Mouse (Mus musculus) stomach, embryonic 16.5 days (tissue): ENCODE measurements around the gene Gm28308. TPM values are rescaled to one million over a fixed set of nuclear protein-coding genes. Genes with fewer than 3 reads are reported as not detected.

Experiments
- ATAC-seq: fragments of 200-750 bp; cut with Nextera tagmentation; 2 replicates; pipeline ENCODE4 v1.8.0; 2017; ENCODE audit warnings: moderate number of reproducible peaks, moderate TSS enrichment; ENCODE audit not compliant: insufficient read depth, low FRiP score
- H3K27ac ChIP-seq: fragments of 300-500 bp; sonication (generic); 2 replicates; pipeline ENCODE4 v1.5.1; 2014; ENCODE audit warnings: low read length
- H3K27me3 ChIP-seq: fragments of 300-500 bp; sonication (generic); 2 replicates; pipeline ENCODE4 v1.6.1; 2014; ENCODE audit warnings: low read length, control low read depth, mixed read lengths; ENCODE audit not compliant: control insufficient read depth, insufficient read depth
- H3K36me3 ChIP-seq: fragments of 300-500 bp; sonication (generic); 2 replicates; pipeline ENCODE4 v1.6.1; 2014; ENCODE audit warnings: low read length; ENCODE audit not compliant: control insufficient read depth, insufficient read depth
- H3K4me1 ChIP-seq: fragments of 300-500 bp; sonication (generic); 2 replicates; pipeline ENCODE4 v1.6.1; 2014; ENCODE audit warnings: low read length, control low read depth, mixed read lengths; ENCODE audit not compliant: control insufficient read depth, insufficient read depth
- H3K4me2 ChIP-seq: fragments of 300-500 bp; sonication (generic); 2 replicates; pipeline ENCODE4 v1.6.1; 2014; ENCODE audit warnings: low read depth, low read length, mixed read lengths
- H3K4me3 ChIP-seq: fragments of 300-500 bp; sonication (generic); replicated peaks from 2 replicates; pipeline ENCODE4 v1.5.1; 2014; ENCODE audit warnings: mild to moderate bottlenecking, low read length
- H3K9ac ChIP-seq: fragments of 300-500 bp; sonication (generic); 2 replicates; pipeline ENCODE4 v1.6.1; 2014; ENCODE audit warnings: low read length
- H3K9me3 ChIP-seq: fragments of 300-500 bp; sonication (generic); replicated peaks from 2 replicates; pipeline ENCODE4 v1.6.1; 2016; ENCODE audit warnings: low read length, control low read depth; ENCODE audit not compliant: control insufficient read depth
- WGBS: fragments of 180-500 bp; shearing (Covaris S2); extraction: QIAGEN DNeasy Blood & Tissue Kit; methylation state at CpG from one replicate; pipeline ENCODE4 v1.1.7; 2014; 5-methylcytosine and 5-hydroxymethylcytosine counted together
- polyA plus RNA-seq: library from polyadenylated mRNA; unstranded; fragments of >200 nt; fragmentation: Nextera tagmentation; extraction: Ambion mirVana; gene quantifications from 2 replicates; pipeline ENCODE4 v1.2.1, GENCODE M21; 2015

Gm28308 gene
- not detected in 2 replicates for polyA plus RNA-seq

- Histone ChIP-seq H3K4me2 (peak within 1 kb of the TSS; percentile 84), H3K4me3 (peak within 1 kb of the TSS; percentile 54), H3K9me3 (no peaks in the 10 kb centered on the region), H3K4me1 (peaks cover 4% of the 10 kb centered on the region; the same call in 1 of the 2 replicates), H3K27me3 (peaks cover 79% of the 10 kb centered on the region), H3K36me3 (no peaks in the 10 kb centered on the region), H3K27ac (peak within 1 kb of the TSS; percentile 87), H3K9ac (peak within 1 kb of the TSS; percentile 73)
- WGBS: 10% methylated on average over 38 of the region's 38 CpGs
- 0 out of 2 replicates have a peak, but pooled peaks have one; percentile 34 for ATAC-seq
These were observed at the start of gene Gm28308, which contains the start of gene Hoxa3 for GRCm38 (mm10) chr6:52213119-52213986. Gm28308 (minus strand) TSS chr6:52213339. Hoxa3 (minus strand) TSS chr6:52213336.

- H3K27ac ChIP-seq: no peak overlapping the region
- H3K4me1 ChIP-seq: peaks cover 5% of the 10 kb centered on the region; the same call in 1 of the 2 replicates
- no peak for ATAC-seq
- H3K9me3 ChIP-seq: no peaks in the 10 kb centered on the region
- peaks cover 87% of the 10 kb centered on the region for H3K27me3 ChIP-seq
- no peak overlapping the region for H3K4me2 ChIP-seq
- WGBS: 2% methylated on average over 24 of the region's 24 CpGs
- H3K36me3 ChIP-seq: no peaks in the 10 kb centered on the region
- no peak overlapping the region for H3K9ac ChIP-seq
- no peak overlapping the region for H3K4me3 ChIP-seq
These were observed 49.6 kb upstream of the Gm28308 start for GRCm38 (mm10) chr6:52262463-52263320.

- no peak for ATAC-seq
- 6% methylated on average over 9 of the region's 9 CpGs for WGBS
- no peak overlapping the region for H3K4me3 ChIP-seq
- no peak overlapping the region for H3K27ac ChIP-seq
- H3K4me1 ChIP-seq: peaks cover 5% of the 10 kb centered on the region; the same call in 1 of the 2 replicates
- no peak overlapping the region for H3K9ac ChIP-seq
- no peak overlapping the region for H3K4me2 ChIP-seq
- H3K27me3 ChIP-seq: peaks cover 87% of the 10 kb centered on the region
- H3K36me3 ChIP-seq: no peaks in the 10 kb centered on the region
- no peaks in the 10 kb centered on the region for H3K9me3 ChIP-seq
These were observed 48.8 kb upstream of the Gm28308 start for GRCm38 (mm10) chr6:52261751-52262462.

DNA sequence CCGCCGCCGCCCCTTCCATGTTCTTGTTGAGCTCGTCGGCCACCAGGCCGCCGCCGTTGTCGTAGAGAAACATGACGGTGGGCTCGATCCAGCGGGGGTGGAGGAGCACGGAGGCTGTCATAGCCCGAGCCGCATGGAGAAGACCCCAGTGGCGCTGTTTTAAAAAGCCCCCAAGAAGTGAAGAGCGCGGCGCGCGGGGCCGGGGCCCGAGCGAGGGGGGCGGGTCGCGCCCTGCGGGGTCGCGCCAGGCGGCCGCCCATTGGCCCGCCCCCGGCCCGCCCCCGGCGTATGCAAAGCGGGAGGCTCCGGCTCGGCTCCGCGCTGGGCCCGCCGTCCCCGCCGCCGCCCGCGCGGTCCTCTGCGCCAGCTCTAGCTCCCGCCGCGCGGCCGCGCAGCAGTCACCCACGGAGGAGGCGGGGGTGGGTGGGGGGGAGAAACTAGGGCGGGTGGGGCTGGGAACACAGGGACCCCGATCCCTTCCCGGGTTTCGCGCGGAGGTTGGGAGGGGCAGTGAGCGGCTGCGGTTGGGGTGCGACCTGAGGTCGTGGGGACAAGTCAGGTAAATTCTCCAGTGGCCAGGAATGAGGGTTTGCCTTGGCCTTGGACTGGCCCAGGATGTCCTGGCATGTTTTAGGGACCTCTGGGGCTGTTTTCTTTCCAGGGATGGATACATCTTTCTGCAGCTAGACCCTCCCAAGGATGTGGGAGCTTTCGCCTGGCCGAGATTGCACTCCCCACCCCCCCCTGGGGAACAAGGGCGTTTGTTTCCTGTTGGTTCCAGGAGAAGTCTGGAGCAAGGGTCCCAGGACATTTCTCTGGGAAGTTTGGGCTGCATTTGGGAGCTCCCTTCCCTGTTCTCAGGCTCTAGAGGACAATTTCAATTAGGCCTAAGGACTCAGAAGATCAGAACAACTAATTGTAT lies 47.8 kb upstream of the Gm28308 start, which contains the start of gene Hoxa13:
Gene Hoxa13, minus strand, starts transcription at position 227 of the 922 bp plus-strand sequence.
- Histone ChIP-seq H3K9ac (peak within 1 kb of the TSS; percentile 14; the same call in 1 of the 2 replicates), H3K36me3 (no peaks in the 10 kb centered on the region), H3K27ac (no peak within 1 kb of the TSS), H3K4me1 (peaks cover 5% of the 10 kb centered on the region; the same call in 1 of the 2 replicates), H3K27me3 (peaks cover 84% of the 10 kb centered on the region), H3K4me2 (peak within 1 kb of the TSS; percentile 64), H3K4me3 (peak within 1 kb of the TSS; percentile 46), H3K9me3 (no peaks in the 10 kb centered on the region)
- peak; percentile 66; the same call in 1 of the 2 replicates for ATAC-seq
- under 1% methylated on average over 39 of the region's 72 CpGs for WGBS

DNA sequence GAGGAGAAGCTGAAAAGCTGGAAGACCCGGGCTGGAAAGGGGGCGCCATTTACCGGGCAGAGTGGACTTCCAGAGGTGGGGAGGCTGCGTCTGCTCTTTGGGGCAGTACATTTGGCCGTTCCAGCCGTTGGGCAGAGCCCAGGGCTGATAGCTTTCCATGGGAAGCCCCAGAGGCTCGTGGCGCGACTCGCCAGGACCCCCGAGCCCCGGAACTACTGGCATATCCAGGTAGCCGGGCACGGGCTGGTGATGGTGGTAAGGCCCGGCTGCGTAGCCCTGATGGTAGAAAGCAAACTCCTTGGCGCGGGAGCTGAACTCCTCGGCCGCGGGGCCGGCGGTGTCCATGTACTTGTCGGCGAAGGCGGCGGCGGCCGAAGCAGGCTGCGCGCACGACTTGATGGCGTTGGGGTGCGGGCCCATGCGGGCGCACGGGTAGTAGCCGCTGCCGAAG lies 46.7 kb upstream of the Gm28308 start:
- WGBS: under 1% methylated on average over 39 of the region's 39 CpGs
- ATAC-seq: no peak; the same call in 1 of the 2 replicates
- peaks cover 5% of the 10 kb centered on the region; the same call in 1 of the 2 replicates for H3K4me1 ChIP-seq
- no peak overlapping the region for H3K27ac ChIP-seq
- peaks cover 83% of the 10 kb centered on the region for H3K27me3 ChIP-seq
- no peaks in the 10 kb centered on the region for H3K36me3 ChIP-seq
- H3K4me3 ChIP-seq: peak overlapping the region; percentile 46
- H3K9me3 ChIP-seq: no peaks in the 10 kb centered on the region
- H3K9ac ChIP-seq: no peak overlapping the region
- H3K4me2 ChIP-seq: peak overlapping the region; percentile 64

GRCm38 (mm10) chr6:52259081-52259790 lies 46.1 kb upstream of the Gm28308 start:
- Histone ChIP-seq H3K9me3 (no peaks in the 10 kb centered on the region), H3K36me3 (no peaks in the 10 kb centered on the region), H3K9ac (no peak overlapping the region), H3K27me3 (peaks cover 80% of the 10 kb centered on the region), H3K4me3 (no peak overlapping the region), H3K4me1 (peaks cover 5% of the 10 kb centered on the region; the same call in 1 of the 2 replicates), H3K27ac (no peak overlapping the region), H3K4me2 (no peak overlapping the region)
- ATAC-seq: no peak
- WGBS: 2% methylated on average over 24 of the region's 25 CpGs

- Histone ChIP-seq H3K9ac (no peak overlapping the region), H3K36me3 (no peaks in the 10 kb centered on the region), H3K4me3 (no peak overlapping the region), H3K4me1 (peaks cover 5% of the 10 kb centered on the region; the same call in 1 of the 2 replicates), H3K4me2 (no peak overlapping the region), H3K27ac (no peak overlapping the region), H3K9me3 (no peaks in the 10 kb centered on the region), H3K27me3 (peaks cover 73% of the 10 kb centered on the region)
- WGBS: 1% methylated on average over 6 of the region's 6 CpGs
- ATAC-seq: no peak
These were observed 43.8 kb upstream of the Gm28308 start for GRCm38 (mm10) chr6:52256956-52257355.
